Mouse (Mus musculus) gastrocnemius, adult 8-10 months (tissue): ENCODE measurements around the gene Gm10717. TPM values are rescaled to one million over a fixed set of nuclear protein-coding genes. Genes with fewer than 3 reads are reported as not detected.
A peak's percentile ranks its signal among the peaks of the same experiment; 100 is the strongest.
"Not testable (repeated sequence)": the region's sequence is repeated elsewhere in the genome, so short reads cannot be mapped to it uniquely, and the experiment has no call there.

Experiments used
- DNase-seq, 2 experiments: peaks; one replicate each; pipeline ENCODE4 v3.0.0; 2022; ENCODE audit warnings: low spot score in 2 of 2
- total RNA-seq, 4 experiments: library from RNA; stranded (reverse); gene quantifications; 2 replicates each; pipeline ENCODE4 v1.2.4; 2022

The Gm10717 gene
- total RNA-seq = not detected

DNA sequence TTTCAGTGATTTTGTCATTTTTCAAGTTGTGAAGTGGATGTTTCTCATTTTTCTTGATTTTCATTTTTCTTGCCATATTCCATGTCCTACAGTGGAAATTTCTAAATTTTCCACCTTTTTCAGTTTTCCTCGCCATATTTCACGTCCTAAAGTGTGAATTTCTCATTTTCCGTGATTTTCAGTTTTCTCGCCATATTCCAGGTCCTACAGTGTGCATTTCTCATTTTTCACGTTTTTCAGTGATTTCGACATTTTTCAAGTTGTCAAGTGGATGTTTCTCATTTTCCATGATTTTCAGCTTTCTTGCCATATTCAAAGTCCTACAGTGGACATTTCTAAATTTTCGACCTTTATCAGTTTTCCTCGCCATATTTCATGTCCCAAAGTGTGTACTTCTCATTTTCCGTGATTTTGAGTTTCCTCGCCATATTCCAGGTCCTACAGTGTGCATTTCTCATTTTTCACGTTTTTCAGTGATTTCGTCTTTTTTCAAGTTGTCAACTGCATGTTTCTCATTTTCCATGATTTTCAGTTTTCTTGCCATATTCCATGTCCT is at the start of gene Gm10717:
Gene Gm10717 (plus strand): TSS at position 506 of the 556 bp plus-strand sequence.
- DNase-seq = peak; percentile 66 to 67

DNA sequence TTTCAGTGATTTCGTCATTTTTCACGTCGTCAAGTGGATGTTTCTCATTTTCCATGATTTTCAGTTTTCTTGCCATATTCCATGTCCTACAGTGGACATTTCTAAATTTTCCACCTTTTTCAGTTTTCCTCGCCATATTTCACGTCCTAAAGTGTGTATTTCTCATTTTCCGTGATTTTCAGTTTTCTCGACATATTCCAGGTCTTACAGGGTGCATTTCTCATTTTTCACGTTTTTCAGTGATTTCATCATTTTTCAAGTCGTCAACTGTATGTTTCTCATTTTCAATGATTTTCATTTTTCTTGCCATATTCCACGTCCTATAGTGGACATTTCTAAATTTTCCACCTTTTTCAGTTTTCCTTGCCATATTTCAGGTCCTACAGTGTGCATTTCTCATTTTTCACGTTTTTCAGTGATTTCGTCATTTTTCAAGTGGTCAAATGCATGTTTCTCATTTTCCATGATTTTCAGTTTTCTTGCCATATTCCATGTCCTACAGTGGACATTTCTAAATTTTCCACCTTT is 24.7 kb upstream of the Gm10717 start, which contains the start of gene Gm10722:
Gene Gm10722 (plus strand): TSS at position 478 of the 528 bp plus-strand sequence.
- DNase-seq = peak; percentile 16 to 31

DNA sequence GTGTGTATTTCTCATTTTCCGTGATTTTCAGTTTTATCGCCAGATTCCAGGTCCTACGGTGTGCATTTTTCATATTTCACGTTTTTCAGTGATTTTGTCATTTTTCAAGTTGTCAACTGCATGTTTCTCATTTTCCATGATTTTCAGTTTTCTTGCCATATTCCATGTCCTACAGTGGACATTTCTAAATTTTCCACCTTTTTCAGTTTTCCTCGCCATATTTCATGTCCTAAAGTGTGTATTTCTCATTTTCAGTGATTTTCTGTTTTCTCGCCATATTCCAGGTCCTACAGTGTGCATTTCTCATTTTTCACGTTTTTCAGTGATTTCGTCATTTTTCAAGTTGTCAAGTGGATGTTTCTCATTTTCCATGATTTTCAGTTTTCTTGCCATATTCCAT is 24.2 kb upstream of the Gm10717 start:
- peak; percentile 55 to 71 for DNase-seq

DNA sequence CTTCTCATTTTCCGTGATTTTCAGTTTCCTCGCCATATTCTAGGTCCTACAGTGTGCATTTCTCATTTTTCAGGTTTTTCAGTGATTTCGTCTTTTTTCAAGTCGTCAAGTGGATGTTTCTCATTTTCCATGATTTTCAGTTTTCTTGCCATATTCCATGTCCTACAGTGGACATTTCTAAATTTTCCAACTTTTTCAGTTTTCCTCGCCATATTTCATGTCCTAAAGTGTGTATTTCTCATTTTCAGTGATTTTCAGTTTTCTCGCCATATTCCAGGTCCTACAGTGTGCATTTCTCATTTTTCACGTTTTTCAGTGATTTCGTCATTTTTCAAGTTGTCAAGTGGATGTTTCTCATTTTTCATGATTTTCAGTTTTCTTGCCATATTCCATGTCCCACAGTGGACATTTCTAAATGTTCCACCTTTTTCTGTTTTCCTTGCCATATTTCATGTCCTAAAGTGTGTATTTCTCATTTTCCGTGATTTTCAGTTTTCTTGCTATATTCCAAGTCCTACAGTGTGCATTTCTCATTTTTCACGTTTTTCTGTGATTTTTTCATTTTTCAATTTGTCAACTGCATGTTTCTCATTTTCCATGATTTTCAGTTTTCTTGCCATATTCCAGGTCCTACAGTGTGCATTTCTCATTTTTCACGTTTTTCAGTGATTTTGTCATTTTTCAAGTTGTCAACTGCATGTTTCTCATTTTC is 23.1 kb upstream of the Gm10717 start:
- DNase-seq = peak; percentile 100

DNA sequence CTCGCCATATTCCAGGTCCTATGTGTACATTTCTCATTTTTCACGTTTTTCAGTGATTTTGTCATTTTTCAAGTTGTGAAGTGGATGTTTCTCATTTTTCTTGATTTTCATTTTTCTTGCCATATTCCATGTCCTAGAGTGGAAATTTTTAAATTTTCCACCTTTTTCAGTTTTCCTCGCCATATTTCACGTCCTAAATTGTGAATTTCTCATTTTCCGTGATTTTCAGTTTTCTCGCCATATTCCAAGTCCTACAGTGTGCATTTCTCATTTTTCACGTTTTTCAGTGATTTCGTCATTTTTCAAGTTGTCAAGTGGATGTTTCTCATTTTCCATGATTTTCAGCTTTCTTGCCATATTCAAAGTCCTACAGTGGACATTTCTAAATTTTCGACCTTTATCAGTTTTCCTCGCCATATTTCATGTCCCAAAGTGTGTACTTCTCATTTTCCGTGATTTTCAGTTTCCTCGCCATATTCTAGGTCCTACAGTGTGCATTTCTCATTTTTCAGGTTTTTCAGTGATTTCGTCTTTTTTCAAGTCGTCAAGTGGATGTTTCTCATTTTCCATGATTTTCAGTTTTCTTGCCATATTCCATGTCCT is 22.3 kb upstream of the Gm10717 start, which contains the start of gene Gm11168:
Gene Gm11168 (plus strand): TSS at position 553 of the 603 bp plus-strand sequence.
- DNase-seq = not testable (repeated sequence)

DNA sequence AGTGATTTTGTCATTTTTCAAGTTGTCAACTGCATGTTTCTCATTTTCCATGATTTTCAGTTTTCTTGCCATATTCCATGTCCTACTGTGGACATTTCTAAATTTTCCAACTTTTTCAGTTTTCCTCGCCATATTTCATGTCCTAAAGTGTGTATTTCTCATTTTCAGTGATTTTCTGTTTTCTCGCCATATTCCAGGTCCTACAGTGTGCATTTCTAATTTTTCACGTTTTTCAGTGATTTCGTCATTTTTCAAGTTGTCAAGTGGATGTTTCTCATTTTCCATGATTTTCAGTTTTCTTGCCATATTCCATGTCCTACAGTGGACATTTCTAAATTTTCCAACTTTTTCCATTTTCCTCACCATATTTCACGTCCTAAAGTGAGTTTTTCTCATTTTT is 19.0 kb upstream of the Gm10717 start:
- not testable (repeated sequence) for DNase-seq

DNA sequence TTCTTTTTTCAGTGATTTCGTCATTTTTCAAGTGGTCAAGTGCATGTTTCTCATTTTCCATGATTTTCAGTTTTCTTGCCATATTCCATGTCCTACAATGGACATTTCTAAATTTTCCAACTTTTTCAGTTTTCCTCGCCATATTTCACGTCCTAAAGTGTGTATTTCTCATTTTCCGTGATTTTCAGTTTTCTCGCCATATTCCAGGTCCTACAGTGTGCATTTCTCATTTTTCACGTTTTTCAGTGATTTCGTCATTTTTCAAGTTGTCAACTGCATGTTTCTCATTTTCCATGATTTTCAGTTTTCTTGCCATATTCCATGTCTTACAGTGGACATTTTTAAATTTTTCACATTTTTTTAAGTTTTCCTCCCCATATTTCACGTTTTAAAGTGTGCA is 18.6 kb upstream of the Gm10717 start:
- peak; percentile 100 for DNase-seq

DNA sequence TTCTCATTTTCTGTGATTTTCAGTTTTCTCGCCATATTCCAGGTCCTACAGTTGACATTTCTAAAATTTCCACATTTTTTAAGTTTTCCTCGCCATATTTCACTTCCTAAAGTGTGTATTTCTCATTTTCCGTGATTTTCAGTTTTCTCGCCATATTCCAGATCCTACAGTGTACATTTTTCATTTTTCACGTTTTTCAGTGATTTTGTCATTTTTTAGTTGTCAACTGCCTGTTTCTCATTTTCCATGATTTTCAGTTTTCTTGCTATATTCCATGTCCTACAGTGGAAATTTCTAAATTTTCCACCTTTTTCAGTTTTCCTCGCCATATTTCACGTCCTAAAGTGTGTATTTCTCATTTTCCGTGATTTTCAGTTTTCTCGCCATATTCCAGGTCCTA is 17.9 kb upstream of the Gm10717 start:
- DNase-seq = not testable (repeated sequence)

DNA sequence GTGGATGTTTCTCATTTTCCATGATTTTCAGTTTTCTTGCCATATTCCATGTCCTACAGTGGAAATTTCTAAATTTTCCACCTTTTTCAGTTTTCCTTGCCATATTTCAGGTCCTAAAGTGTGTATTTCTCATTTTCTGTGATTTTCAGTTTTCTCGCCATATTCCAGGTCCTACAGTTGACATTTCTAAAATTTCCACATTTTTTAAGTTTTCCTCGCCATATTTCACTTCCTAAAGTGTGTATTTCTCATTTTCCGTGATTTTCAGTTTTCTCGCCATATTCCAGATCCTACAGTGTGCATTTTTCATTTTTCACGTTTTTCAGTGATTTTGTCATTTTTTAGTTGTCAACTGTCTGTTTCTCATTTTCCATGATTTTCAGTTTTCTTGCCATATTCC is 15.9 kb upstream of the Gm10717 start:
- DNase-seq = not testable (repeated sequence)

DNA sequence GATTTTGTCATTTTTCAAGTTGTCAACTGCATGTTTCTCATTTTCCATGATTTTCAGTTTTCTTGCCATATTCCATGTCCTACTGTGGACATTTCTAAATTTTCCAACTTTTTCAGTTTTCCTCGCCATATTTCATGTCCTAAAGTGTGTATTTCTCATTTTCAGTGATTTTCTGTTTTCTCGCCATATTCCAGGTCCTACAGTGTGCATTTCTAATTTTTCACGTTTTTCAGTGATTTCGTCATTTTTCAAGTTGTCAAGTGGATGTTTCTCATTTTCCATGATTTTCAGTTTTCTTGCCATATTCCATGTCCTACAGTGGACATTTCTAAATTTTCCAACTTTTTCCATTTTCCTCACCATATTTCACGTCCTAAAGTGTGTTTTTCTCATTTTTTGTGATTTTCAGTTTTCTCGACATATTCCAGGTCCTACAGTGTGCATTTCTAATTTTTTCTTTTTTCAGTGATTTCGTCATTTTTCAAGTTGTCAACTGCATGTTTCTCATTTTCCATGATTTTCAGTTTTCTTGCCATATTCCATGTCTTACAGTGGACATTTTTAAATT is 13.1 kb upstream of the Gm10717 start:
- DNase-seq = not testable (repeated sequence)

DNA sequence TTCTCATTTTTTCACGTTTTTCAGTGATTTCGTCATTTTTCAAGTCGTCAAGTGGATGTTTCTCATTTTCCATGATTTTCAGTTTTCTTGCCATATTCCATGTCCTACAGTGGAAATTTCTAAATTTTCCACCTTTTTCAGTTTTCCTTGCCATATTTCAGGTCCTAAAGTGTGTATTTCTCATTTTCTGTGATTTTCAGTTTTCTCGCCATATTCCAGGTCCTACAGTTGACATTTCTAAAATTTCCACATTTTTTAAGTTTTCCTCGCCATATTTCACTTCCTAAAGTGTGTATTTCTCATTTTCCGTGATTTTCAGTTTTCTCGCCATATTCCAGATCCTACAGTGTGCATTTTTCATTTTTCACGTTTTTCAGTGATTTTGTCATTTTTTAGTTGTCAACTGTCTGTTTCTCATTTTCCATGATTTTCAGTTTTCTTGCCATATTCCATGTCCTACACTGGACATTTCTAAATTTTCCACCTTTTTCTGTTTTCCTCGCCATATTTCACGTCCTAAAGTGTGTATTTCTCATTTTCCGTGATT is 12.4 kb upstream of the Gm10717 start, which contains the start of gene Gm10721:
Gene Gm10721 (plus strand): TSS at position 408 of the 547 bp plus-strand sequence.
- DNase-seq = not testable (repeated sequence)

DNA sequence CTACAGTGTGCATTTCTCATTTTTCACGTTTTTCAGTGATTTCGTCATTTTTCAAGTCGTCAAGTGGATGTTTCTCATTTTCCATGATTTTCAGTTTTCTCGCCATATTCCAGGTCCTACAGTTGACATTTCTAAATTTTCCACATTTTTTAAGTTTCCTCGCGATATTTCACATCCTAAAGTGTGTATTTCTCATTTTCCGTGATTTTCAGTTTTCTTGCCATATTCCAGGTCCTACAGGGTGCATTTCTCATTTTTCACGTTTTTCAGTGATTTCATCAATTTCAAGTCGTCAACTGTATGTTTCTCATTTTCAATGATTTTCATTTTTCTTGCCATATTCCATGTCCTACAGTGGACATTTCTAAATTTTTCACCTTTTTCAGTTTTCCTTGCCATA is 9.9 kb upstream of the Gm10717 start, which contains the start of gene Gm10720:
Gene Gm10720 (plus strand): TSS at position 301 of the 400 bp plus-strand sequence.
- not testable (repeated sequence) for DNase-seq

DNA sequence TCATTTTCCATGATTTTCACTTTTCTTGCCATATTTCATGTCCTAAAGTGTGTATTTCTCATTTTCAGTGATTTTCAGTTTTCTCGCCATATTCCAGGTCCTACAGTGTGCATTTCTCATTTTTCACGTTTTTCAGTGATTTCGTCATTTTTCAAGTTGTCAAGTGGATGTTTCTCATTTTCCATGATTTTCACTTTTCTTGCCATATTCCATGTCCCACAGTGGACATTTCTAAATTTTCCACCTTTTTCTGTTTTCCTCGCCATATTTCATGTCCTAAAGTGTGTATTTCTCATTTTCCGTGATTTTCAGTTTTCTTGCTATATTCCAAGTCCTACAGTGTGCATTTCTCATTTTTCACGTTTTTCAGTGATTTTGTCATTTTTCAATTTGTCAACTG is 9.3 kb upstream of the Gm10717 start:
- DNase-seq = peak in 1 of 2 experiments; percentile 26

DNA sequence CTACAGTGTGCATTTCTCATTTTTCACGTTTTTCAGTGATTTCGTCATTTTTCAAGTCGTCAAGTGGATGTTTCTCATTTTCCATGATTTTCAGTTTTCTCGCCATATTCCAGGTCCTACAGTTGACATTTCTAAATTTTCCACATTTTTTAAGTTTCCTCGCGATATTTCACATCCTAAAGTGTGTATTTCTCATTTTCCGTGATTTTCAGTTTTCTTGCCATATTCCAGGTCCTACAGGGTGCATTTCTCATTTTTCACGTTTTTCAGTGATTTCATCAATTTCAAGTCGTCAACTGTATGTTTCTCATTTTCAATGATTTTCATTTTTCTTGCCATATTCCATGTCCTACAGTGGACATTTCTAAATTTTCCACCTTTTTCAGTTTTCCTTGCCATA is 8.1 kb upstream of the Gm10717 start, which contains the start of gene Gm10719:
Gene Gm10719 (plus strand): TSS at position 301 of the 400 bp plus-strand sequence.
- not testable (repeated sequence) for DNase-seq

DNA sequence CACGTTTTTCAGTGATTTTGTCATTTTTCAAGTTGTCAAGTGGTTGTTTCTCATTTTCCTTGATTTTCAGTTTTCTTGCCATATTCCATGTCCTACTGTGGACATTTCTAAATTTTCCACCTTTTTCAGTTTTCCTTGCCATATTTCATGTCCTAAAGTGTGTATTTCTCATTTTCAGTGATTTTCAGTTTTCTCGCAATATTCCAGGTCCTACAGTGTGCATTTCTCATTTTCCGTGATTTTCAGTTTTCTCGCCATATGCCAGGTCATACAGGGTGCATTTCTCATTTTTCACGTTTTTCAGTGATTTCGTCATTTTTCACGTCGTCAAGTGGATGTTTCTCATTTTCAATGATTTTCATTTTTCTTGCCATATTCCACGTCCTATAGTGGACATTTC is 6.3 kb upstream of the Gm10717 start:
- DNase-seq = peak; percentile 28 to 84

DNA sequence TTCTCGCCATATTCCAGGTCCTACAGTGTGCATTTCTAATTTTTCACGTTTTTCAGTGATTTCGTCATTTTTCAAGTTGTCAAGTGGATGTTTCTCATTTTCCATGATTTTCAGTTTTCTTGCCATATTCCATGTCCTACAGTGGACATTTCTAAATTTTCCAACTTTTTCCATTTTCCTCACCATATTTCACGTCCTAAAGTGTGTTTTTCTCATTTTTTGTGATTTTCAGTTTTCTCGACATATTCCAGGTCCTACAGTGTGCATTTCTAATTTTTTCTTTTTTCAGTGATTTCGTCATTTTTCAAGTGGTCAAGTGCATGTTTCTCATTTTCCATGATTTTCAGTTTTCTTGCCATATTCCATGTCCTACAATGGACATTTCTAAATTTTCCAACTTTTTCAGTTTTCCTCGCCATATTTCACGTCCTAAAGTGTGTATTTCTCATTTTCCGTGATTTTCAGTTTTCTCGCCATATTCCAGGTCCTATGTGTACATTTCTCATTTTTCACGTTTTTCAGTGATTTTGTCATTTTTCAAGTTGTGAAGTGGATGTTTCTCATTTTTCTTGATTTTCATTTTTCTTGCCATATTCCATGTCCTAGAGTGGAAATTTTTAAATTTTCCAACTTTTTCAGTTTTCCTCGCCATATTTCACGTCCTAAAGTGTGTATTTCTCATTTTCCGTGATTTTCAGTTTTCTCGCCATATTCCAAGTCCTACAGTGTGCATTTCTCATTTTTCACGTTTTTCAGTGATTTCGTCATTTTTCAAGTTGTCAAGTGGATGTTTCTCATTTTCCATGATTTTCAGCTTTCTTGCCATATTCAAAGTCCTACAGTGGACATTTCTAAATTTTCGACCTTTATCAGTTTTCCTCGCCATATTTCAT is 5.1 kb upstream of the Gm10717 start:
- DNase-seq = peak; percentile 88 to 90

DNA sequence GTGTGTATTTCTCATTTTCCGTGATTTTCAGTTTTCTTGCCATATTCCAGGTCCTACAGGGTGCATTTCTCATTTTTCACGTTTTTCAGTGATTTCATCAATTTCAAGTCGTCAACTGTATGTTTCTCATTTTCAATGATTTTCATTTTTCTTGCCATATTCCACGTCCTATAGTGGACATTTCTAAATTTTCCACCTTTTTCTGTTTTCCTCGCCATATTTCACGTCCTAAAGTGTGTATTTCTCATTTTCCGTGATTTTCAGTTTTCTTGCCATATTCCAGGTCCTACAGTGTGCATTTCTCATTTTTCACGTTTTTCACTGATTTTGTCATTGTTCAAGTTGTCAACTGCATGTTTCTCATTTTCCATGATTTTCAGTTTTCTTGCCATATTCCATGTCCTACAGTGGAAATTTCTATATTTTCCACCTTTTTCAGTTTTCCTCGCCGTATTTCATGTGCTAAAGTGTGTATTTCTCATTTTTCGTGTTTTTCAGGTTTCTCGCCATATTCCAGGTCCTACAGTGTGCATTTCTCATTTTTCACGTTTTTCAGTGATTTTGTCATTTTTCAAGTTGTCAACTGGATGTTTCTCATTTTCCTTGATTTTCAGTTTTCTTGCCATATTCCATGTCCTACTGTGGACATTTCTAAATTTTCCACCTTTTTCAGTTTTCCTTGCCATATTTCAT is 2.8 kb upstream of the Gm10717 start:
- peak; percentile 81 to 91 for DNase-seq

DNA sequence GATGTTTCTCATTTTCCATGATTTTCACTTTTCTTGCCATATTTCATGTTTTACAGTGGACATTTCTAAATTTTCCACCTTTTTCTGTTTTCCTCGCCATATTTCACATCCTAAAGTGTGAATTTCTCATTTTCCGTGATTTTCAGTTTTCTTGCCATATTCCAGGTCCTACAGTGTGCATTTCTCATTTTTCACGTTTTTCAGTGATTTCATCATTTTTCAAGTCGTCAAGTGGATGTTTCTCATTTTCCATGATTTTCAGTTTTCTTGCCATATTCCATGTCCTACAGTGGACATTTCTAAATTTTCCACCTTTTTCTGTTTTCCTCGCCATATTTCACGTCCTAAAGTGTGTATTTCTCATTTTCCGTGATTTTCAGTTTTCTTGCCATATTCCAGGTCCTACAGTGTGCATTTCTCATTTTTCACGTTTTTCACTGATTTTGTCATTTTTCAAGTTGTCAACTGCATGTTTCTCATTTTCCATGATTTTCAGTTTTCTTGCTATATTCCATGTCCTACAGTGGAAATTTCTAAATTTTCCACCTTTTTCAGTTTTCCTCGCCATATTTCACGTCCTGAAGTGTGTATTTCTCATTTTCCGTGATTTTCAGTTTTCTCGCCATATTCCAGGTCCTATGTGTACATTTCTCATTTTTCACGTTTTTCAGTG is 1.8 kb upstream of the Gm10717 start, which contains the start of gene Gm10718:
Gene Gm10718 (plus strand): TSS at position 236 of the 673 bp plus-strand sequence.
- DNase-seq = peak; percentile 57 to 67
